Mouse (Mus musculus): Measurements from ENCODE around the gene Tmem210. TPM values are rescaled to one million over a fixed set of nuclear protein-coding genes. Genes with fewer than 3 reads are reported as not detected.
"Not testable (repeated sequence)": the region's sequence is repeated elsewhere in the genome, so short reads cannot be mapped to it uniquely, and the experiment has no call there.

Gene Tmem210
- polyA plus RNA-seq, 1 experiment from 2014 or later: not detected

- H3K36me3 ChIP-seq: peaks cover 31% of the 10 kb centered on the region
- H3K27me3 ChIP-seq (replicated peaks): no peaks in the 10 kb centered on the region
- H3K4me3 ChIP-seq: peak within 1 kb of the TSS; percentile 88
- WGBS: under 1% methylated on average over 39 of the region's 39 CpGs
- H3K9ac ChIP-seq: peak within 1 kb of the TSS; percentile 89
- peak within 1 kb of the TSS; percentile 94 for H3K4me2 ChIP-seq
- ATAC-seq (ENCODE audit: extremely low read depth, insufficient number of reproducible peaks, low FRiP score, low TSS enrichment): peak; percentile 82
- peak within 1 kb of the TSS; percentile 64 for H3K27ac ChIP-seq (replicated peaks)
- H3K9me3 ChIP-seq: no peaks in the 10 kb centered on the region
- H3K4me1 ChIP-seq: peaks cover 21% of the 10 kb centered on the region
Observed at GRCm38 (mm10) chr2:25255284-25255779, 32.6 kb upstream of the Tmem210 start, which contains the start of gene Tmem203. Tmem203 (plus strand) TSS chr2:25255439.

- WGBS: 54% methylated on average over 12 of the region's 12 CpGs
- H3K27me3 ChIP-seq (replicated peaks); ATAC-seq (ENCODE audit: extremely low read depth, insufficient number of reproducible peaks, low FRiP score, low TSS enrichment); H3K9me3 ChIP-seq: not testable (repeated sequence)
- peak overlapping the region; percentile 88 for H3K4me3 ChIP-seq
- H3K9ac ChIP-seq: peak overlapping the region; percentile 89
- H3K27ac ChIP-seq (replicated peaks): peak overlapping the region; percentile 64
- peaks cover 18% of the 10 kb centered on the region for H3K36me3 ChIP-seq
- peak overlapping the region; percentile 94 for H3K4me2 ChIP-seq
- peaks cover 21% of the 10 kb centered on the region for H3K4me1 ChIP-seq
Observed at GRCm38 (mm10) chr2:25256443-25257109, 31.4 kb upstream of the Tmem210 start.

GRCm38 (mm10) chr2:25257250-25257649 lies 30.7 kb upstream of the Tmem210 start:
- 74% methylated on average over 5 of the region's 5 CpGs for WGBS
- peaks cover 25% of the 10 kb centered on the region for H3K4me1 ChIP-seq
- not testable (repeated sequence) for H3K9ac ChIP-seq

GRCm38 (mm10) chr2:25258887-25259286 lies 29.1 kb upstream of the Tmem210 start:
- 56% methylated on average over 2 of the region's 2 CpGs for whole genome bisulfite sequencing
- no peak for ATAC-seq (ENCODE audit: extremely low read depth, insufficient number of reproducible peaks, low FRiP score, low TSS enrichment)
- Histone ChIP-seq H3K36me3 (no peaks in the 10 kb centered on the region), H3K4me2 (no peak overlapping the region), H3K9ac (no peak overlapping the region), H3K27ac (replicated peaks) (no peak overlapping the region), H3K27me3 (replicated peaks) (peaks cover 7% of the 10 kb centered on the region), H3K4me1 (peaks cover 34% of the 10 kb centered on the region), H3K4me3 (no peak overlapping the region), H3K9me3 (no peaks in the 10 kb centered on the region)

More at GRCm38 (mm10) chr2:25257250-25257649, 30.7 kb upstream of the Tmem210 start:
- H3K27ac ChIP-seq (replicated peaks); H3K4me3 ChIP-seq; H3K27me3 ChIP-seq (replicated peaks); ATAC-seq (ENCODE audit: extremely low read depth, insufficient number of reproducible peaks, low FRiP score, low TSS enrichment); H3K4me2 ChIP-seq; H3K9me3 ChIP-seq: not testable (repeated sequence)
- H3K36me3 ChIP-seq: peaks cover 11% of the 10 kb centered on the region

GRCm38 (mm10) chr2:25261870-25262269 lies 26.1 kb upstream of the Tmem210 start:
- peaks cover 19% of the 10 kb centered on the region for H3K27me3 ChIP-seq (replicated peaks)
- H3K4me1 ChIP-seq: peaks cover 47% of the 10 kb centered on the region
- H3K4me3 ChIP-seq: peak overlapping the region; percentile 86
- WGBS: 41% methylated on average over 12 of the region's 12 CpGs
- no peaks in the 10 kb centered on the region for H3K9me3 ChIP-seq
- H3K36me3 ChIP-seq: no peaks in the 10 kb centered on the region
- H3K4me2 ChIP-seq: peak overlapping the region; percentile 100
- H3K27ac ChIP-seq (replicated peaks): peak overlapping the region; percentile 9; the same call in 1 of the 2 replicates
- peak overlapping the region; percentile 74 for H3K9ac ChIP-seq
- ATAC-seq (ENCODE audit: extremely low read depth, insufficient number of reproducible peaks, low FRiP score, low TSS enrichment): 0 out of 2 replicates have a peak, but pooled peaks have one; percentile 3

- Histone ChIP-seq H3K27me3 (replicated peaks) (peaks cover 19% of the 10 kb centered on the region), H3K27ac (replicated peaks) (peak within 1 kb of the TSS; percentile 9; the same call in 1 of the 2 replicates), H3K9me3 (no peaks in the 10 kb centered on the region), H3K36me3 (no peaks in the 10 kb centered on the region), H3K4me1 (peaks cover 48% of the 10 kb centered on the region), H3K4me3 (peak within 1 kb of the TSS; percentile 86), H3K9ac (peak within 1 kb of the TSS; percentile 86), H3K4me2 (peak within 1 kb of the TSS; percentile 100)
- WGBS: under 1% methylated on average over 39 of the region's 39 CpGs
- ATAC-seq (ENCODE audit: extremely low read depth, insufficient number of reproducible peaks, low FRiP score, low TSS enrichment): peak; percentile 96
Observed at GRCm38 (mm10) chr2:25262291-25262767, 25.6 kb upstream of the Tmem210 start, which contains the start of gene Tprn. Tprn (plus strand) TSS chr2:25262618.

- Histone ChIP-seq H3K27me3 (replicated peaks) (peaks cover 19% of the 10 kb centered on the region), H3K27ac (replicated peaks) (no peak overlapping the region), H3K9ac (peak overlapping the region; percentile 86), H3K4me1 (peaks cover 52% of the 10 kb centered on the region), H3K36me3 (0 out of 2 replicates have a peak, but pooled peaks cover 1% of the 10 kb centered on the region), H3K9me3 (no peaks in the 10 kb centered on the region), H3K4me2 (peak overlapping the region; percentile 100), H3K4me3 (peak overlapping the region; percentile 86)
- ATAC-seq (ENCODE audit: extremely low read depth, insufficient number of reproducible peaks, low FRiP score, low TSS enrichment): peak; percentile 1; the same call in 1 of the 2 replicates
- WGBS: under 1% methylated on average over 82 of the region's 82 CpGs
Observed at GRCm38 (mm10) chr2:25262795-25263622, 24.9 kb upstream of the Tmem210 start.

GRCm38 (mm10) chr2:25263623-25264285 lies 24.2 kb upstream of the Tmem210 start:
- peak overlapping the region; percentile 100 for H3K4me2 ChIP-seq
- H3K36me3 ChIP-seq: 0 out of 2 replicates have a peak, but pooled peaks cover 9% of the 10 kb centered on the region
- WGBS: 19% methylated on average over 12 of the region's 12 CpGs
- peak overlapping the region; percentile 86 for H3K9ac ChIP-seq
- no peaks in the 10 kb centered on the region for H3K9me3 ChIP-seq
- H3K4me1 ChIP-seq: peaks cover 52% of the 10 kb centered on the region
- ATAC-seq (ENCODE audit: extremely low read depth, insufficient number of reproducible peaks, low FRiP score, low TSS enrichment): no peak
- peak overlapping the region; percentile 86 for H3K4me3 ChIP-seq
- H3K27ac ChIP-seq (replicated peaks): no peak overlapping the region
- H3K27me3 ChIP-seq (replicated peaks): peaks cover 19% of the 10 kb centered on the region

- 69% methylated on average over 5 of the region's 5 CpGs for WGBS
- H3K4me1 ChIP-seq: peaks cover 52% of the 10 kb centered on the region
- peak overlapping the region; percentile 86 for H3K4me3 ChIP-seq
Observed at GRCm38 (mm10) chr2:25264286-25264660, 23.7 kb upstream of the Tmem210 start.

GRCm38 (mm10) chr2:25264851-25265250 lies 23.1 kb upstream of the Tmem210 start:
- no peak overlapping the region for H3K4me3 ChIP-seq
- peak overlapping the region; percentile 34; the same call in 1 of the 2 replicates for H3K9ac ChIP-seq
- H3K4me2 ChIP-seq: peak overlapping the region; percentile 100; the same call in 1 of the 2 replicates
- H3K27me3 ChIP-seq (replicated peaks): peaks cover 19% of the 10 kb centered on the region
- no peak overlapping the region for H3K27ac ChIP-seq (replicated peaks)
- peaks cover 52% of the 10 kb centered on the region for H3K4me1 ChIP-seq
- no peaks in the 10 kb centered on the region for H3K9me3 ChIP-seq
- peaks cover 19% of the 10 kb centered on the region for H3K36me3 ChIP-seq
- no peak for ATAC-seq (ENCODE audit: extremely low read depth, insufficient number of reproducible peaks, low FRiP score, low TSS enrichment)
- 66% methylated on average over 3 of the region's 3 CpGs for WGBS

More at GRCm38 (mm10) chr2:25264286-25264660, 23.7 kb upstream of the Tmem210 start:
- H3K27ac ChIP-seq (replicated peaks): no peak overlapping the region
- peaks cover 19% of the 10 kb centered on the region for H3K27me3 ChIP-seq (replicated peaks)
- peaks cover 13% of the 10 kb centered on the region for H3K36me3 ChIP-seq
- no peak for ATAC-seq (ENCODE audit: extremely low read depth, insufficient number of reproducible peaks, low FRiP score, low TSS enrichment)
- H3K9me3 ChIP-seq: no peaks in the 10 kb centered on the region
- H3K9ac ChIP-seq: peak overlapping the region; percentile 86; the same call in 1 of the 2 replicates
- peak overlapping the region; percentile 100 for H3K4me2 ChIP-seq

Data from heart, embryonic 13.5 days (tissue).